Mouse (Mus musculus): ENCODE measurements around the gene Adarb2.

- no peak for TF ChIP-seq FLI1 (IDR thresholded peaks at IDR 0.05; ENCODE audit: low read length)
- no peak for TF ChIP-seq GATA1 (IDR thresholded peaks at IDR 0.05; ENCODE audit: borderline replicate concordance, low read length)
Measured at GRCm38 (mm10) chr13:8210776-8211175, 8.1 kb downstream of the Adarb2 start.
